Mouse (Mus musculus) forebrain, postnatal 0 days (tissue): ENCODE results near the gene Fam171b. TPM values are rescaled to one million over a fixed set of nuclear protein-coding genes. Genes with fewer than 3 reads are reported as not detected.

Experiments used
- ATAC-seq: fragments of 200-750 bp; cut with Nextera tagmentation; 2 replicates; pipeline ENCODE4 v1.8.0; 2017; ENCODE audit warnings: mild to moderate bottlenecking, moderate library complexity
- DNase-seq: peaks from one replicate; pipeline ENCODE4 v3.0.0-alpha.2; 2015
- H3K27ac ChIP-seq: fragments of 300-500 bp; sonication (generic); 2 replicates; pipeline ENCODE4 v1.5.1; 2014; ENCODE audit warnings: low read depth, mild to moderate bottlenecking, antibody characterized with exemption, low read length, moderate library complexity, mixed read lengths
- H3K27me3 ChIP-seq: fragments of 300-500 bp; sonication (generic); 2 replicates; pipeline ENCODE4 v1.6.1; 2014; ENCODE audit warnings: mild to moderate bottlenecking, low read length, mixed read lengths; ENCODE audit not compliant: insufficient read depth
- H3K36me3 ChIP-seq: fragments of 300-500 bp; sonication (generic); 2 replicates; pipeline ENCODE4 v1.6.1; 2014; ENCODE audit warnings: mild to moderate bottlenecking, moderate library complexity; ENCODE audit not compliant: insufficient read depth
- H3K4me1 ChIP-seq: fragments of 300-500 bp; sonication (generic); 2 replicates; pipeline ENCODE4 v1.6.1; 2014; ENCODE audit warnings: antibody characterized with exemption; ENCODE audit not compliant: insufficient read depth
- H3K4me2 ChIP-seq: fragments of 300-500 bp; sonication (generic); 2 replicates; pipeline ENCODE4 v1.6.1; 2014; ENCODE audit warnings: low read depth, mild to moderate bottlenecking, moderate library complexity
- H3K4me3 ChIP-seq: fragments of 300-500 bp; sonication (generic); 2 replicates; pipeline ENCODE4 v1.5.1; 2014; ENCODE audit warnings: low read depth, low read length, mixed read lengths
- H3K9ac ChIP-seq: fragments of 300-500 bp; sonication (generic); 2 replicates; pipeline ENCODE4 v1.6.1; 2014; ENCODE audit warnings: mild to moderate bottlenecking
- H3K9me3 ChIP-seq: fragments of 300-500 bp; sonication (generic); 2 replicates; pipeline ENCODE4 v1.6.1; 2016; ENCODE audit warnings: low read length
- CTCF ChIP-seq: sonication (generic); IDR thresholded peaks from 2 replicates; pipeline ENCODE4 v1.5.1; 2016; ENCODE audit warnings: antibody characterized with exemption, control low read depth, low read depth
- WGBS: fragments of 180-500 bp; shearing (Covaris S2); extraction: QIAGEN DNeasy Blood & Tissue Kit; methylation state at CpG from one replicate; pipeline ENCODE4 v1.1.7; 2014; 5-methylcytosine and 5-hydroxymethylcytosine counted together
- polyA plus RNA-seq: library from polyadenylated mRNA; unstranded; fragments of >200 nt; fragmentation: Nextera tagmentation; extraction: Ambion mirVana; gene quantifications from 2 replicates; pipeline ENCODE4 v1.2.1, GENCODE M21; 2015
- total RNA-seq: library from RNA; depleted of rRNA; stranded (reverse); fragments of >200 nt; gene quantifications from 2 replicates; pipeline ENCODE4 v1.2.3, GENCODE M21; 2014

Fam171b gene
- total and polyA plus RNA-seq, 2 experiments from 2014 or later: 98.9 to 116 TPM

- no peak for TF ChIP-seq CTCF
- 16% methylated on average over 3 of the region's 3 CpGs for WGBS
- ATAC-seq: no peak; the same call in 1 of the 2 replicates
Observed at GRCm38 (mm10) chr2:83828895-83829539, 16.6 kb downstream of the Fam171b start.

GRCm38 (mm10) chr2:83832903-83833302 lies 20.5 kb downstream of the Fam171b start:
- H3K9ac ChIP-seq: no peak overlapping the region
- H3K36me3 ChIP-seq: no peaks in the 10 kb centered on the region; the same call in 1 of the 2 replicates
- WGBS: 55% methylated on average over 4 of the region's 4 CpGs
- H3K4me3 ChIP-seq: no peak overlapping the region
- H3K4me1 ChIP-seq: peaks cover 13% of the 10 kb centered on the region
- DNase-seq (no peak), ATAC-seq (peak; percentile 45; the same call in 1 of the 2 replicates)
- H3K27ac ChIP-seq: no peak overlapping the region
- H3K27me3 ChIP-seq: no peaks in the 10 kb centered on the region
- H3K9me3 ChIP-seq: no peaks in the 10 kb centered on the region
- TF ChIP-seq CTCF: no peak
- H3K4me2 ChIP-seq: no peak overlapping the region

More at GRCm38 (mm10) chr2:83828895-83829539, 16.6 kb downstream of the Fam171b start:
- Histone ChIP-seq H3K9me3 (no peaks in the 10 kb centered on the region), H3K4me3 (no peak overlapping the region), H3K4me1 (peaks cover 13% of the 10 kb centered on the region), H3K4me2 (peak overlapping the region; percentile 5; the same call in 1 of the 2 replicates), H3K9ac (peak overlapping the region; percentile 18; the same call in 1 of the 2 replicates), H3K27me3 (no peaks in the 10 kb centered on the region), H3K27ac (peak overlapping the region; percentile 66), H3K36me3 (no peaks in the 10 kb centered on the region; the same call in 1 of the 2 replicates)
- no peak for DNase-seq

- no peaks in the 10 kb centered on the region for H3K27me3 ChIP-seq
- 15% methylated on average over 10 of the region's 10 CpGs for WGBS
- H3K27ac ChIP-seq: peak overlapping the region; percentile 64
- peaks cover 6% of the 10 kb centered on the region; the same call in 1 of the 2 replicates for H3K4me1 ChIP-seq
- DNase-seq (no peak), ATAC-seq (peak; percentile 30; the same call in 1 of the 2 replicates)
- H3K9ac ChIP-seq: peak overlapping the region; percentile 19; the same call in 1 of the 2 replicates
- H3K36me3 ChIP-seq: no peaks in the 10 kb centered on the region; the same call in 1 of the 2 replicates
- no peaks in the 10 kb centered on the region for H3K9me3 ChIP-seq
- H3K4me2 ChIP-seq: peak overlapping the region; percentile 15; the same call in 1 of the 2 replicates
- TF ChIP-seq CTCF: no peak
- no peak overlapping the region for H3K4me3 ChIP-seq
Observed at GRCm38 (mm10) chr2:83835313-83836070, 23.1 kb downstream of the Fam171b start.

- ATAC-seq: peak; percentile 64; the same call in 1 of the 2 replicates
- 65% methylated on average over 3 of the region's 3 CpGs for WGBS
Observed at GRCm38 (mm10) chr2:83848495-83848894, 36.1 kb downstream of the Fam171b start.

GRCm38 (mm10) chr2:83853423-83853822 lies 41.0 kb downstream of the Fam171b start:
- no peak overlapping the region for H3K4me3 ChIP-seq
- H3K27ac ChIP-seq: no peak overlapping the region
- no peaks in the 10 kb centered on the region for H3K4me1 ChIP-seq
- H3K4me2 ChIP-seq: no peak overlapping the region
- ATAC-seq (peak; percentile 61), DNase-seq (peak; percentile 58)
- no peak overlapping the region for H3K9ac ChIP-seq
- H3K27me3 ChIP-seq: no peaks in the 10 kb centered on the region
- peaks cover 11% of the 10 kb centered on the region; the same call in 1 of the 2 replicates for H3K36me3 ChIP-seq
- no peak for TF ChIP-seq CTCF
- H3K9me3 ChIP-seq: no peaks in the 10 kb centered on the region
- WGBS: 67% methylated on average over 10 of the region's 10 CpGs

More at GRCm38 (mm10) chr2:83848495-83848894, 36.1 kb downstream of the Fam171b start:
- no peak for TF ChIP-seq CTCF
- Histone ChIP-seq H3K4me2 (no peak overlapping the region), H3K4me3 (no peak overlapping the region), H3K4me1 (no peaks in the 10 kb centered on the region), H3K9ac (no peak overlapping the region), H3K9me3 (no peaks in the 10 kb centered on the region), H3K27me3 (no peaks in the 10 kb centered on the region), H3K36me3 (no peaks in the 10 kb centered on the region), H3K27ac (no peak overlapping the region)
- no peak for DNase-seq

- no peak for DNase-seq
- 74% methylated on average over 4 of the region's 4 CpGs for WGBS
- no peak overlapping the region for H3K4me2 ChIP-seq
- H3K4me3 ChIP-seq: no peak overlapping the region
- H3K9me3 ChIP-seq: no peaks in the 10 kb centered on the region
- no peak overlapping the region for H3K27ac ChIP-seq
- peaks cover 19% of the 10 kb centered on the region for H3K36me3 ChIP-seq
- ATAC-seq: no peak
- no peaks in the 10 kb centered on the region for H3K4me1 ChIP-seq
- no peak for TF ChIP-seq CTCF
- no peak overlapping the region for H3K9ac ChIP-seq
- no peaks in the 10 kb centered on the region for H3K27me3 ChIP-seq
Observed at GRCm38 (mm10) chr2:83856236-83856635, 43.8 kb downstream of the Fam171b start.
